Mouse (Mus musculus) lung, postnatal 14 days (tissue): ENCODE results near the gene Sh3rf3.
A peak's percentile ranks its signal among the peaks of the same experiment; 100 is the strongest.

Experiments used
- DNase-seq: peaks from one replicate; pipeline ENCODE4 v3.0.0; 2021

The Sh3rf3 gene

GRCm38 (mm10) chr10:59112755-59113154 lies 299.6 kb downstream of the Sh3rf3 start:
- DNase-seq, result no peak

DNA sequence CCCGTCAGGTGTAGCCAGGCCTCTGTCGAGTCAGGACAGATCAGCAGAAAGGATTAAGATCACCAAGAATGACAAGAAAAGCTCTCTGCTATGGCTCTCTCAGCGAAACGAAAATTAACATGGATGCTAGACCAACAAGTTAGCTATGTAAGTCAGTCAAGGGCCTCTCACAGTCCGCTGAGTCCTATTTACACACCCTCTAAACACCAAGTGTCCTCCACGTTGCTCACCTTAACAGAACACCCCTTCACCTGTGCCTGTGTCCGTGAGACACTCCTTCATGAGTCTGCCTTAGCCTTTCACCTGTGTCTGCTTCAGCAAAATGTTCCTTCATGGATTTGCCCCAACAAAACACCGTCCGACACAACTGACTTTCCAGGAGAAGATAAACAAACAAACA lies 300.2 kb downstream of the Sh3rf3 start:
- DNase-seq, result no peak

- DNase-seq, result peak; percentile 44
These were observed 301.6 kb downstream of the Sh3rf3 start for GRCm38 (mm10) chr10:59114535-59115291.

DNA sequence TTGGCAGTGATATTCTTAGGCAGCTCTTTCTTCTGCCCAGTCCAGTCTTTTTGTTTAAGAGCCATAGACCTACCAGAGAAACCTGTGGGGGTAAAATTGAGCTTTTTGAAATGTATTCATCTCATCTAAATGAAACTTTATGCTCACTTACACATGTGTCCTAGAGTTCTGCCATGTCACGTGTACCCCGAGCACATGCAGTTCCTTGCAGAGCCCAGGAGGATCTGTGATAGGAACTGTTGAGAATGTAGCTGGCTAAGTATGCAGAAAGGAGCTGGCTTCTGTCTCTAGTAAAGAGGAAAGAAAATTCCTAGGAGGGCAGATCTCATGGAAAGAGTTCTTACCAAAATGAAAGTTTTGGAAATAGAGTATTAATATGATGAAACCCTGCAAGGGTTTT lies 302.5 kb downstream of the Sh3rf3 start:
- DNase-seq, result no peak

GRCm38 (mm10) chr10:59116331-59116730 lies 303.2 kb downstream of the Sh3rf3 start:
- DNase-seq, result no peak

- no peak for DNase-seq
These were observed 304.4 kb downstream of the Sh3rf3 start for GRCm38 (mm10) chr10:59117555-59117954.

DNA sequence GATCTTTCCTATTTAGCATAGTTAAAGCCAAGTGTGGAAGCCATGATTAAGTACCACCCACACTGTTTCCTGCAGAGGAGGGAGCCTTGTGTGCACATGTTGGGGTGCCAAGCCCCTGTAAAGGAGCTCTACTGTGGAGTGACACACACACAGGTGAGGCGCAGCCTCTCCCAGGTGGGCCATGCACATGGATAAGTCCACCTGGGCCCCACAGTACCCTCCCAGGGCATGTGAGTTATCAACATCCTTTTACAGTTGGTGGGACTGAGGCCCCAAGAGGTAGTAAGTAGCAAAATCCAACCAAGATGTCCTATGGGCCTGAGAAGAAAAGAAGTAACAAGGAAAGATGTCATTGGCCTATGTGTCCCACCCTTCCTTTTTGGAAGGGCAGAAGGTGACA lies 305.8 kb downstream of the Sh3rf3 start:
- DNase-seq, result no peak

DNA sequence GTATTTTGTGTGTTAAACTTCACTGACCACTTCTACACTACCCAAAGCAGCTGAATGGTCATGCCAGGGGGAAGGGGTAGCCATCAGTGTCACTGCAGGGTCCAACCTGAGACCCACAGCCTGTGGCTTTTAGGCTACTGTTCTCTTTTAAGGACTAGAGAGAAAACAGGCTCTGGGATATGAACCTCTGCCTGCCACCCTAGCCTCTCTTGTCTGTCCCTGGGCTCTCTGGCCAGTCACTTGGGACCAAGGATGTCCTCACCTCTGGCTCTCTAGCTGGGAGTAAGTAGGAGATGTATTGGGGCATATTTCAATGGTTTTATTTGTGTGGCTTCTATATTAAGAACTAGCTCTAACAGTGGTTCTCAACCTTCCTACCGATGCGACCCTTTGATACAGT lies 306.7 kb downstream of the Sh3rf3 start:
- no peak for DNase-seq

DNA sequence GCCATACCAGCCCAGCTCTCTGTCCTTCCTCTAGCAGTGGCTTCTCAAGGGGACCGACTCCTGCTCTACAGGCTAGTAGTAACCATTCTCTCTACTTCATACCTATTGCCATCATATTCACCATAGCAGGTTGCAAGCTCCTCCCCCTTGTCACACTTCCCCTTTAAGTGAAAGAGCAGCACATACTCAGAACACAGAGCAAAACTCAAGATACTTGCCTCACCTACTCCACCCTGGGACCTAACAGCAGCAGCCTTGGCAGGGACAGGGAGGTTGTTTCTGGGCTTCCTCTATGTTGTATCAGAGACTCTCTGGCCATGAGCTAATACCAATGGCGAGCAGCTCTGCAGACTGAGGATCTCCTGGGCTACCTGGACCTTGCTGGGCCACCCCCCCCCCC lies 312.3 kb downstream of the Sh3rf3 start:
- no peak for DNase-seq

- DNase-seq, result no peak
These were observed 314.5 kb downstream of the Sh3rf3 start for GRCm38 (mm10) chr10:59127637-59128036.

DNA sequence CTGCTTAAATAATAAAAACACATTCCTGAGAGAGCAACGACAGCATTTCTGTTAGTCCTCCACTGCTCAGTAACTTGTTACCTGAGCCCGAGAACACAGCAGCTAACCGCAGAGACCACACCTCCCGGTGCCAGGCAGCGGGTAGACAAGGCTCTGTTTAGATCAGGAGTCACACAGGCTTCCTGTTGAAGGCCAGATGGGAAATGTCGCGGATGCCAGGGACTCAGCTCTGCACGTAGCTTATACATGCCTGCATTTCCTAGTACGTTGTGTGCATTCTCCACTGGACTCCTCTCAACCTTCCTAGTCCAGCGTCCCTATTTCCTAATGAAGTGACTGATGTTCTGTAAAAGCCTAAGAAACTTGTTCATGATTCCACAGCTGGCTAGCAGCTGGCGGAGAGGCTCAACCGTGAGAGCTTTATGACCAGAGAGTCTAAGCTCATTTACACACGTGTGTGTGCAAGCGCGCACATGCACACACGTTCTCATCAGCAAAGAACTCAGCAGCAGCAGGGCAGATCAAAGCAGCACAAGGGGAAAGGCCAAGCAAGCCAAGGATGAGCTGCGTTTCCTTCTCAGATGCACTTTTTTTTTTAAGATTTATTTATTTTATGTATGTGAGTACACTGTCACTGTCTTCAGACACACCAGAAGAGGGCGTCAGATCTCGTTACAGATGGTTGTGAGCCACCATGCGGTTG lies 318.9 kb downstream of the Sh3rf3 start:
- peak; percentile 57 for DNase-seq

DNA sequence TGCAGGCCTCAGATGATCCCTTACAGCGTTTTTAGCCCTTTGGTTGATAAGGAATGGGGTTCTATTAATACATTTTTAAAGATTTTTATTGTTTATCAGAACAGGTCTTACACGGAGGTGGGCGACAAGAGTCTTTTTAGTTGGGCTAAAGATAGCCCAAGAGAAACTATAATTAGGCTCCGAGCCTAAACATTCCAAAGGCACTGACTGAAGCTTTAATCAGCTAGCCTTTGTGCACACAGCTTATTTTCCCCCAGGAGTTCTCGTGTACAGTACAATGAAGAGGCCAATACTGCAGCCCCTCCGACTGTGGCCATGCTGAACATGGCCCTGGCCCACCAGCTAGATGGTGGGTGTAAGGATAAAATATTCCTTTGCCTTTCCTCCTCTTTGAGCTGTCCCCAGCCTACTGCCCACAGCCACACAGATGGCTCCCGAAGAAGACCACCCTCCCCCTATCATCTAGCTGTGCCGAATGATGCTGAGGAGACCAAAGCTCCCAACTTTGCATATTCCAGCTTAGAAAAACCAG lies 320.4 kb downstream of the Sh3rf3 start:
- DNase-seq, result no peak

- peak; percentile 61 for DNase-seq
These were observed 336.8 kb downstream of the Sh3rf3 start for GRCm38 (mm10) chr10:59149956-59150383.

- DNase-seq, result no peak
These were observed 337.9 kb downstream of the Sh3rf3 start for GRCm38 (mm10) chr10:59150938-59151657.

DNA sequence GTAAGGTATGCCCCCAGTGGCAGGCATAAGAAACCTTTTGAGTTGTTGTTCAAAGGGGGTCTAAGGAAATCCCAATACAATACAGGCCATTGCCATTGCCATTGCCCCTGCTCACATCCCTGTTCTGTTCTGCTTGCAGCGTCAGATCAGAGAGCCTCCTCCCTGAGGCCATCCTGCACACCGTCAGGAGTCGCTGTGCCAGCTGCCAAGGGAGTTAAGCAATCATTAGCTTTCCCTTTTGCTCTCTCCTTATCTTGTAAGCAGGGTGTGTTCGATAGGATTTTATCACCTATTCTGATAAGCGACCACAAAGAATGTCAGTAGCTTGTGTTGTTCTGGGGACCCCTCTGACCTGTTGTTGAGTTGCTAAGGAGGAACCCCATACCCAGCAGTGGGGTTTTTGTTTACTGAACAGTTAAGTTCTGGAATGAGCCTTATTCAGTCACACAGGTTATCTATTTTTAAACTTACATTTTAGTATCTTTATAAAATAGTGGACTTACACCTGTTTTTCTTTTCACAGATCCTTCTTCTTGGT lies 339.5 kb downstream of the Sh3rf3 start:
- no peak for DNase-seq

DNA sequence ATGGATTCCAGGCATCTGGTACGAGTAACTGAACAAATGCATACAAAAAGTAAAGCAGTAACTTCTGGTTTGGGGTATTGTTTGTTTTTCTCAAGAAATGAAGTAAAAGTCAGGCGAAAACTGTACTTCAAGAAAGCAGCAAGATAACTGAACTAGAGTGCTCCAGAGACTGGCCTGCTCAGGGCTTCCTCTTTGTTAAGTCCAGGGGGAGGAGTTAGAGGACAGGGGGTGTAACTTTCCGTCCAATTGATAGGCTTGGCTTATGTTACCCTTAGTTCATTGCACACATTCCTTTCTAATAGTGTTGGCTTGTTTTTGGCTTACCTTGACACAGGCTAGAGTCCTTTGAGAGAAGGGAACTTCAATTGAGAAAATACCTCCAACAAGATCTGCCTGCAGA lies 345.5 kb downstream of the Sh3rf3 start:
- DNase-seq, result no peak

DNA sequence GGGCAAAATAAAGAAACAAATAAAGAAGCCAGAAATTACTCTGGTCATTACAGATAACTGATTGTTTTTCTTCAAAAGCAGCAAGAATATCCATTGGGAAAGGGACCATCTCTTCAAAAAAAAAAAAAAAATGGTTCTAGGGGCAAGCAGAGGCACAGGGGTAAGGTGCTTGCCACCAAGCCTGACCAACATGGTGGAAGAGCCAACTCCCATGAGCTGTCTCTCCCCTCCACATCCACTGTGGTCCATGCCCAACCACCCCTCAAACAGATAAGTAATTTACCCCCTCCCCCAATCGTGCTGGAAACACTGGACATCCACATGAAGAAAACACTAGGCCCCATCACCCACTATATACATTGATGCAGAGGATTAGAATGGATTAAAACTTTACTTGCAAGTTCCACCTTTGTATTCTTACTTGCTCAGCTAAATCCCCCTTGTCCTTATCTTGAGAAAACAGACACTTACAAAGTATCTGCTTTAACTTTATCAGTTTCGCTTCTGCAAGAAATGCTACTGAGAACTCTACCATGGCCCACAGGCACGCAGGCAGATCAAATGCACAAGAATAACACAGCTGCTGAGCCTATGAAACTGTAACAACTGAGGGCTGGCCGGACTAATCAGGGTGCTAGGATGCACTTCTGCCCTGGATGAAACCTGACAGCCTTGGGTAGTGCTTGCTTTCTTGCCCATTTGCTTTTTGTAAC lies 349.2 kb downstream of the Sh3rf3 start:
- DNase-seq, result no peak

DNA sequence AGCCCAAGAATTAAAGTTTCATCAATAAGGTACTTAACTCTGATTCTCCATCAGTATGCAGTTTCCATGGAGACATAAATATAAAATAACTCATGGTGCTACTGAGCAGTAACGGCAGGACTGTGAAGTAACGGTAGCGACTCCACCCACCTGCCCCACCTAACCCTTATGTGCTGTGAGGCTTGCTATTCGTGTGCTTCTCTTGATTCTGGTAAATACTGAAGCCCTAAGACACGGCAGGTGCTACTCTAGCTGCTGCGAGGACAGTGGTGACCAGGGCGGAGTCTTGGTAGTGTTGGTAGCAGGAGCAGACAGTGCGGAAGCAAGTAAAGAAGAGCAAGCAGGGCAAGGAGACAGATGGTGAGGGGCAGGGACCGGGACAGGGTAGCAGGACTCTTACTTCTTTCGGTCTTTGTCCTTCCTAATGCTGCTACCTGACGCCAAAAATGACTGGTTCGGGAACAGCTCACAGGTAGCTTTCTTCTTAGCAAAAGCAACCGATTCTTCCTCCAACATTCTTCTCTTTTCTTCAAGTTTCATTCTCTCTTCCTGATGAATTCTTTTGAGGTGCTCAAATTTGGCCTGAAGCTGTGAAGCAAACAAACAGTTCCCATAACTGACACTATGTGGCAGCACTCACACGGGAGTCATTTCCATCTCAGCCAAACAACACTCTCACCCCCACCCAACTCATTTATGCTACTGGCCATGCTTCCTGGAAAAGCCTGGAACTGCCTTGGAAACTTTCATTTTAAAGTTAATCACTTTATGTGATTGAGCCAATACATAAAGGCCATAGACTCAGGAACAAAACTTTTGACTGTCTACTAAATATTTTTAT lies 353.2 kb downstream of the Sh3rf3 start:
- DNase-seq, result peak; percentile 68

DNA sequence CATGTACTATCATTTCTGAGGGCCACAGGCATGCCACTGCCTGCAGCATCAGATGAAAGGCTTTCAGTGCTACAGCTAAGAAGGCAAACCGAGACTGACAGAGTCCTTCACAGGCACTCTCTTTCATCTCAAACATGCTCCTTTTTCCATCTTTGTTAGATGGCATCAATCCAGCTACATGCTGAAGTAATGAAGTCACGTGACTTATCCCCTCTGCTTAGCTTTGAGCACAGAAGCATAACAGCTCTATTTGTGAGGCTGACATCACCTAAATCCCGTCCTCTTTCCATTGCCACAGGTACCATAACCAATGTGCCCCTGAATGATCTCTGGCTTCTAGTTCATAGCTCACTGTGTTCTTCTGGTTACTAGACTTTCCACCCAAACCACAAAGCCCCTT lies 357.9 kb downstream of the Sh3rf3 start:
- no peak for DNase-seq

DNA sequence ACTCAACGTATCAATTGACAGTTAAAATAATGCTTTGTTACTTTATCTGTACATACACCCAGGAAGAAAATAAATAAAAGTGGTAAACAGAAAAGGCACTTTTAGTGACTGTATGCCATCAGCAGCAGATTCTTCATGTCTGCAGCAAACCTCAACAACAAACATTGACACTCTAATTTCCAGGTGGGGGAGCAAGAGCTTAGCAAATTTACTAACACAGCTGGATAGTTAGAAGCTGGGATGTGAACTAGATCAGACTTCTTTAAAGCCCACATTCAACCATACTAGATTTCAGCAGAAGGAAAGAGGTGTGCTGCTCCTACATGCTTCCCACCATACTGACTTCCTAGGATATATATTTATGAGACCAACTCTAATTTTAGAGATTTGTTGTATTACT lies 359.4 kb downstream of the Sh3rf3 start:
- no peak for DNase-seq

- no peak for DNase-seq
These were observed 366.5 kb downstream of the Sh3rf3 start for GRCm38 (mm10) chr10:59179620-59180019.

DNA sequence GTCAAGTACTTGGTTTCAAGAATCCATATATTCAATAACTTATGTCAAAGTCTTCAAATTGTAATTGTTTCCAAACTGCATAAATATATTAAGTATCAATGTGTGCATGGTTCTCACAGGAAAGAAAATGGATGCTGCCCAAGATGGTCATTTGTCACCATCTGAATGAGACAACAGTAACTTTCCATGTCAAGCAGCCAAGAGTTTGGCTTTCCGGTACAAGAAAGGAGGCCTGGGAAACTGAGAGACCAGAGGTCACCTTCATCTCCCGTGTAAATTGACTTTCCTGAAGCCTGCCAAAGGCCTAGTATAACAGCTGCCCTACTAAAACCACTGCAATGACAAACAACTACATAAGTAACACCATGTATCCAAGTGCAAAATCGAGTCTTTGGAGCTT lies 369.1 kb downstream of the Sh3rf3 start:
- no peak for DNase-seq
